Mouse (Mus musculus) embryonic facial prominence, embryonic 11.5 days (tissue): ENCODE data around the gene Atp8a1. TPM values are rescaled to one million over a fixed set of nuclear protein-coding genes. Genes with fewer than 3 reads are reported as not detected.

ENCODE experiments used
- ATAC-seq: fragments of 200-750 bp; cut with Nextera tagmentation; replicated peaks from 2 replicates; pipeline ENCODE4 v1.8.0; 2017; ENCODE audit warnings: low read depth; ENCODE audit not compliant: insufficient number of reproducible peaks, low FRiP score, low TSS enrichment
- DNase-seq: peaks from one replicate; pipeline ENCODE4 v3.0.0-alpha.2; 2015; ENCODE audit warnings: low spot score
- H3K27ac ChIP-seq: fragments of 300-500 bp; sonication (generic); replicated peaks from 2 replicates; pipeline ENCODE4 v1.5.1; 2014; ENCODE audit warnings: mild to moderate bottlenecking, low read depth, low read length, control low read depth
- H3K27me3 ChIP-seq: fragments of 300-500 bp; sonication (generic); 2 replicates; pipeline ENCODE4 v1.6.1; 2014; ENCODE audit warnings: mild to moderate bottlenecking, low read length, moderate library complexity, mixed read lengths; ENCODE audit not compliant: control insufficient read depth, insufficient read depth
- H3K36me3 ChIP-seq: fragments of 300-500 bp; sonication (generic); replicated peaks from 2 replicates; pipeline ENCODE4 v1.6.1; 2014; ENCODE audit warnings: low read depth, mild to moderate bottlenecking, low read length, moderate library complexity, mixed read lengths; ENCODE audit not compliant: control insufficient read depth, insufficient read depth
- H3K4me1 ChIP-seq: fragments of 300-500 bp; sonication (generic); 2 replicates; pipeline ENCODE4 v1.6.1; 2014; ENCODE audit warnings: low read length, mixed read lengths; ENCODE audit not compliant: control insufficient read depth, insufficient read depth
- H3K4me2 ChIP-seq: fragments of 300-500 bp; sonication (generic); 2 replicates; pipeline ENCODE4 v1.6.1; 2014; ENCODE audit warnings: low read depth, mild to moderate bottlenecking, control low read depth, low read length, moderate library complexity
- H3K4me3 ChIP-seq: fragments of 300-500 bp; sonication (generic); 2 replicates; pipeline ENCODE4 v1.5.1; 2014; ENCODE audit warnings: low read depth, low read length, control low read depth
- H3K9ac ChIP-seq: fragments of 300-500 bp; sonication (generic); replicated peaks from 2 replicates; pipeline ENCODE4 v1.6.1; 2014; ENCODE audit warnings: mild to moderate bottlenecking, control low read depth, low read length
- H3K9me3 ChIP-seq: fragments of 300-500 bp; sonication (generic); replicated peaks from 2 replicates; pipeline ENCODE4 v1.6.1; 2016; ENCODE audit warnings: mild to moderate bottlenecking, low read length, inconsistent platforms, mixed read lengths; ENCODE audit not compliant: control insufficient read depth
- WGBS: fragments of 180-500 bp; shearing (Covaris S2); extraction: QIAGEN DNeasy Blood & Tissue Kit; methylation state at CpG from one replicate; pipeline ENCODE4 v1.1.7; 2014; 5-methylcytosine and 5-hydroxymethylcytosine counted together
- polyA plus RNA-seq: library from polyadenylated mRNA; unstranded; fragments of >200 nt; fragmentation: Nextera tagmentation; extraction: Ambion mirVana; gene quantifications from 2 replicates; pipeline ENCODE4 v1.2.1, GENCODE M21; 2014

Atp8a1 gene
- polyA plus RNA-seq, 1 experiment from 2014 or later: 14.9 TPM

GRCm38 (mm10) chr5:67813334-67813733 lies 33.9 kb downstream of the Atp8a1 start:
- no peak overlapping the region for H3K9ac ChIP-seq
- H3K27me3 ChIP-seq: no peaks in the 10 kb centered on the region
- no peak overlapping the region for H3K27ac ChIP-seq
- no peak overlapping the region for H3K4me3 ChIP-seq
- ATAC-seq (no peak), DNase-seq (no peak)
- no peaks in the 10 kb centered on the region for H3K36me3 ChIP-seq
- H3K4me1 ChIP-seq: no peaks in the 10 kb centered on the region
- WGBS: 87% methylated on average over 5 of the region's 5 CpGs
- no peak overlapping the region for H3K4me2 ChIP-seq
- no peaks in the 10 kb centered on the region for H3K9me3 ChIP-seq

GRCm38 (mm10) chr5:67802174-67803030 lies 44.8 kb downstream of the Atp8a1 start:
- Histone ChIP-seq H3K36me3 (no peaks in the 10 kb centered on the region), H3K9me3 (no peaks in the 10 kb centered on the region), H3K27me3 (no peaks in the 10 kb centered on the region), H3K4me3 (no peak overlapping the region), H3K9ac (no peak overlapping the region), H3K4me2 (no peak overlapping the region), H3K27ac (no peak overlapping the region), H3K4me1 (no peaks in the 10 kb centered on the region)
- ATAC-seq (no peak), DNase-seq (no peak)
- WGBS: 92% methylated on average over 17 of the region's 17 CpGs

- DNase-seq (no peak), ATAC-seq (no peak)
- Histone ChIP-seq H3K4me3 (no peak overlapping the region), H3K4me1 (no peaks in the 10 kb centered on the region), H3K36me3 (no peaks in the 10 kb centered on the region), H3K9ac (no peak overlapping the region), H3K4me2 (no peak overlapping the region), H3K9me3 (no peaks in the 10 kb centered on the region), H3K27ac (no peak overlapping the region), H3K27me3 (no peaks in the 10 kb centered on the region)
- WGBS: 68% methylated on average over 8 of the region's 8 CpGs
These were observed 46.4 kb downstream of the Atp8a1 start for GRCm38 (mm10) chr5:67800801-67801200.

- no peaks in the 10 kb centered on the region for H3K4me1 ChIP-seq
- DNase-seq (no peak), ATAC-seq (no peak)
- no peaks in the 10 kb centered on the region for H3K9me3 ChIP-seq
- WGBS: 87% methylated on average over 7 of the region's 7 CpGs
- H3K4me2 ChIP-seq: no peak overlapping the region
- no peaks in the 10 kb centered on the region for H3K27me3 ChIP-seq
- H3K9ac ChIP-seq: no peak overlapping the region
- H3K27ac ChIP-seq: no peak overlapping the region
- no peaks in the 10 kb centered on the region for H3K36me3 ChIP-seq
- no peak overlapping the region for H3K4me3 ChIP-seq
These were observed 47.4 kb downstream of the Atp8a1 start for GRCm38 (mm10) chr5:67799785-67800184.

- Histone ChIP-seq H3K9me3 (no peaks in the 10 kb centered on the region), H3K4me2 (no peak overlapping the region), H3K4me3 (no peak overlapping the region), H3K4me1 (no peaks in the 10 kb centered on the region), H3K9ac (no peak overlapping the region), H3K36me3 (no peaks in the 10 kb centered on the region), H3K27ac (no peak overlapping the region), H3K27me3 (no peaks in the 10 kb centered on the region)
- ATAC-seq (no peak), DNase-seq (no peak)
- 81% methylated on average over 4 of the region's 4 CpGs for WGBS
These were observed 48.9 kb downstream of the Atp8a1 start for GRCm38 (mm10) chr5:67798348-67798747.

- Histone ChIP-seq H3K27me3 (no peaks in the 10 kb centered on the region), H3K36me3 (no peaks in the 10 kb centered on the region), H3K4me2 (no peak overlapping the region), H3K9ac (no peak overlapping the region), H3K27ac (no peak overlapping the region), H3K4me1 (no peaks in the 10 kb centered on the region), H3K4me3 (no peak overlapping the region), H3K9me3 (no peaks in the 10 kb centered on the region)
- 74% methylated on average over 14 of the region's 14 CpGs for WGBS
- ATAC-seq (no peak), DNase-seq (no peak)
These were observed 50.0 kb downstream of the Atp8a1 start for GRCm38 (mm10) chr5:67797006-67797958.

- H3K4me3 ChIP-seq: no peak overlapping the region
- DNase-seq (no peak), ATAC-seq (no peak)
- H3K9ac ChIP-seq: no peak overlapping the region
- H3K27ac ChIP-seq: no peak overlapping the region
- no peaks in the 10 kb centered on the region for H3K9me3 ChIP-seq
- WGBS: 83% methylated on average over 10 of the region's 10 CpGs
- no peak overlapping the region for H3K4me2 ChIP-seq
- H3K4me1 ChIP-seq: no peaks in the 10 kb centered on the region
- H3K27me3 ChIP-seq: no peaks in the 10 kb centered on the region
- H3K36me3 ChIP-seq: no peaks in the 10 kb centered on the region
These were observed 53.0 kb downstream of the Atp8a1 start for GRCm38 (mm10) chr5:67794129-67794800.
